Mouse (Mus musculus) intestine, postnatal 0 days (tissue): Measurements from ENCODE around the gene Doxl2. TPM values are rescaled to one million over a fixed set of nuclear protein-coding genes. Genes with fewer than 3 reads are reported as not detected.

ENCODE experiments used
- ATAC-seq: fragments of 200-750 bp; cut with Nextera tagmentation; 2 replicates; pipeline ENCODE4 v1.8.0; 2017; ENCODE audit warnings: mild to moderate bottlenecking, moderate TSS enrichment, moderate library complexity
- H3K27ac ChIP-seq: fragments of 300-500 bp; sonication (generic); 2 replicates; pipeline ENCODE4 v1.5.1; 2014; ENCODE audit warnings: mild to moderate bottlenecking, low read depth, low read length, moderate library complexity
- H3K27me3 ChIP-seq: fragments of 300-500 bp; sonication (generic); replicated peaks from 2 replicates; pipeline ENCODE4 v1.6.1; 2014; ENCODE audit warnings: low read length, mixed read lengths; ENCODE audit not compliant: control insufficient read depth, insufficient read depth
- H3K36me3 ChIP-seq: fragments of 300-500 bp; sonication (generic); 2 replicates; pipeline ENCODE4 v1.6.1; 2014; ENCODE audit warnings: mild to moderate bottlenecking, moderate library complexity; ENCODE audit not compliant: control insufficient read depth, insufficient read depth
- H3K4me1 ChIP-seq: fragments of 300-500 bp; sonication (generic); replicated peaks from 2 replicates; pipeline ENCODE4 v1.6.1; 2014; ENCODE audit warnings: antibody characterized with exemption, low read length, mixed read lengths; ENCODE audit not compliant: control insufficient read depth, insufficient read depth
- H3K4me2 ChIP-seq: fragments of 300-500 bp; sonication (generic); replicated peaks from 2 replicates; pipeline ENCODE4 v1.6.1; 2014; ENCODE audit warnings: low read depth, mild to moderate bottlenecking, moderate library complexity
- H3K4me3 ChIP-seq: fragments of 300-500 bp; sonication (generic); 2 replicates; pipeline ENCODE4 v1.5.1; 2014; ENCODE audit warnings: low read depth, low read length
- H3K9ac ChIP-seq: fragments of 300-500 bp; sonication (generic); 2 replicates; pipeline ENCODE4 v1.6.1; 2014; ENCODE audit warnings: mild to moderate bottlenecking, low read depth, low read length
- H3K9me3 ChIP-seq: fragments of 300-500 bp; sonication (generic); 2 replicates; pipeline ENCODE4 v1.6.1; 2016; ENCODE audit warnings: mixed run types; ENCODE audit not compliant: control insufficient read depth
- CTCF ChIP-seq: sonication (generic); IDR thresholded peaks from 2 replicates; pipeline ENCODE4 v1.5.1; 2016; ENCODE audit warnings: low read depth, mild to moderate bottlenecking, control low read depth, antibody characterized with exemption, moderate library complexity
- WGBS: fragments of 180-500 bp; shearing (Covaris S2); extraction: QIAGEN DNeasy Blood & Tissue Kit; methylation state at CpG from one replicate; pipeline ENCODE4 v1.1.7; 2014; 5-methylcytosine and 5-hydroxymethylcytosine counted together
- polyA plus RNA-seq: library from polyadenylated mRNA; unstranded; fragments of >200 nt; fragmentation: Nextera tagmentation; extraction: Ambion mirVana; gene quantifications from 2 replicates; pipeline ENCODE4 v1.2.1, GENCODE M21; 2015

Gene Doxl2
- not detected in 2 replicates for polyA plus RNA-seq

- Histone ChIP-seq H3K9ac (no peak within 1 kb of the TSS), H3K36me3 (no peaks in the 10 kb centered on the region), H3K27ac (no peak within 1 kb of the TSS), H3K27me3 (no peaks in the 10 kb centered on the region), H3K4me2 (no peak within 1 kb of the TSS), H3K4me1 (no peaks in the 10 kb centered on the region), H3K9me3 (no peaks in the 10 kb centered on the region), H3K4me3 (no peak within 1 kb of the TSS)
- no peak for TF ChIP-seq CTCF
- 89% methylated on average over 2 of the region's 2 CpGs for WGBS
- ATAC-seq = no peak
Observed at GRCm38 (mm10) chr6:48974663-48975062, at the start of gene Doxl2. Doxl2 (plus strand) TSS chr6:48974963.

- Histone ChIP-seq H3K36me3 (no peaks in the 10 kb centered on the region), H3K9me3 (no peaks in the 10 kb centered on the region), H3K27ac (no peak within 1 kb of the TSS), H3K4me2 (no peak within 1 kb of the TSS), H3K27me3 (no peaks in the 10 kb centered on the region), H3K9ac (no peak within 1 kb of the TSS), H3K4me3 (no peak within 1 kb of the TSS), H3K4me1 (no peaks in the 10 kb centered on the region)
- 90% methylated on average over 5 of the region's 5 CpGs for WGBS
- ATAC-seq = no peak
- no peak for TF ChIP-seq CTCF
Observed at GRCm38 (mm10) chr6:48929595-48929994, 45.2 kb upstream of the Doxl2 start, which contains the start of gene 1600015I10Rik. 1600015I10Rik (plus strand) TSS chr6:48929895.

GRCm38 (mm10) chr6:48949596-48949995 is 25.2 kb upstream of the Doxl2 start:
- H3K4me2 ChIP-seq = no peak overlapping the region
- H3K27me3 ChIP-seq = no peaks in the 10 kb centered on the region
- no peaks in the 10 kb centered on the region for H3K4me1 ChIP-seq
- no peaks in the 10 kb centered on the region for H3K9me3 ChIP-seq
- H3K27ac ChIP-seq = no peak overlapping the region
- no peak overlapping the region for H3K4me3 ChIP-seq
- no peaks in the 10 kb centered on the region for H3K36me3 ChIP-seq
- WGBS = 73% methylated on average over 2 of the region's 2 CpGs
- ATAC-seq = no peak
- no peak for TF ChIP-seq CTCF
- no peak overlapping the region for H3K9ac ChIP-seq

GRCm38 (mm10) chr6:48950676-48951075 is 24.1 kb upstream of the Doxl2 start:
- H3K4me3 ChIP-seq = no peak overlapping the region
- ATAC-seq = no peak
- H3K9me3 ChIP-seq = no peaks in the 10 kb centered on the region
- WGBS = 88% methylated on average over 5 of the region's 5 CpGs
- no peaks in the 10 kb centered on the region for H3K36me3 ChIP-seq
- TF ChIP-seq CTCF = no peak
- H3K4me2 ChIP-seq = no peak overlapping the region
- no peak overlapping the region for H3K9ac ChIP-seq
- H3K27ac ChIP-seq = no peak overlapping the region
- no peaks in the 10 kb centered on the region for H3K27me3 ChIP-seq
- H3K4me1 ChIP-seq = no peaks in the 10 kb centered on the region

DNA sequence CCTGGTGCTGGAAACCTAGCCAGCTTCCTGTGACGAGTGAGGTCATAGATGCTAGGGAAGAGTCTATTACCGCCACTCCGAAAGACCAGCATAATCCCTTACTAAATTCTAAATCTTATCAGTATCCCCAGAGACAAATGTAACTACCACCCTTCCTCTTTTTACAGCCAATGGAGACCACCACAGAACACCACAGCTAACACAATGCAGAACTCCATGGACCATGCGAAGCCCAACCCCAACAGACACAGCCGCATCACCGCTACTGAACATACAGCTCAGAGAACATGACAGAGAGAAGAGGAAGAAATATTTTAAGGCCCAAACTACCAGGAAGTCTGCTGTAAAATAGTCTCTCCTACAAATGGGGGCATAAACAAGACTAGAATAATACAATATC is 23.1 kb upstream of the Doxl2 start:
- Histone ChIP-seq H3K4me1 (no peaks in the 10 kb centered on the region), H3K4me3 (no peak overlapping the region), H3K27ac (no peak overlapping the region), H3K9ac (no peak overlapping the region), H3K36me3 (no peaks in the 10 kb centered on the region), H3K4me2 (no peak overlapping the region), H3K27me3 (no peaks in the 10 kb centered on the region), H3K9me3 (no peaks in the 10 kb centered on the region)
- whole genome bisulfite sequencing = 86% methylated on average over 6 of the region's 6 CpGs
- TF ChIP-seq CTCF = no peak
- ATAC-seq = no peak

DNA sequence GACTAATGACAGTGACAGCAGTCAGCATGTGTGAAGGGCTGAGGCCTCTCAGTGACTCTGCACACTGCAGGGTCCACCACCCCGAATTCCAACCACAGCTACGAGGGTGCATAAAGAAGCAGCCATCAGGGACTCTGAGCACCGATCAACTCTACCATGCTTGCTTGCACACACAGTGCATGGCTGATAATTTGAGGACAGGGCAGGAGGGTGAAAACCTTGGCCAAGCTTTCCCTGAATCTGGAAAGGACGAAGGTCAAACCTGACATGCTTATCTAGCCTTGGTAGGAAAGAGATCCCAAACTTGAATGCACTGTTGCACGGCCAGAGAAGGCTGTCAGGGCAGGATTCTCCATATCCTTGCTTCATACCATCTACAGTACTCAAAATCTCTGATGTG is 21.5 kb upstream of the Doxl2 start:
- no peaks in the 10 kb centered on the region for H3K9me3 ChIP-seq
- no peak overlapping the region for H3K4me3 ChIP-seq
- 76% methylated on average over 5 of the region's 5 CpGs for WGBS
- no peaks in the 10 kb centered on the region for H3K27me3 ChIP-seq
- no peak overlapping the region for H3K9ac ChIP-seq
- H3K4me1 ChIP-seq = no peaks in the 10 kb centered on the region
- H3K4me2 ChIP-seq = no peak overlapping the region
- no peak overlapping the region for H3K27ac ChIP-seq
- ATAC-seq = no peak
- no peaks in the 10 kb centered on the region for H3K36me3 ChIP-seq
- no peak for TF ChIP-seq CTCF

GRCm38 (mm10) chr6:48954211-48954610 is 20.6 kb upstream of the Doxl2 start:
- WGBS = 89% methylated on average over 5 of the region's 5 CpGs
- Histone ChIP-seq H3K4me1 (no peaks in the 10 kb centered on the region), H3K4me3 (no peak overlapping the region), H3K9me3 (no peaks in the 10 kb centered on the region), H3K36me3 (no peaks in the 10 kb centered on the region), H3K4me2 (no peak overlapping the region), H3K27ac (no peak overlapping the region), H3K9ac (no peak overlapping the region), H3K27me3 (no peaks in the 10 kb centered on the region)
- no peak for TF ChIP-seq CTCF
- no peak for ATAC-seq
